Mouse (Mus musculus): ENCODE measurements around the gene Nicn1.

GRCm38 (mm10) chr9:108305629-108306520, 15.6 kb downstream of the Nicn1 start, which contains the start of the genes Rhoa and Tcta:
- TF ChIP-seq CTCF (IDR thresholded peaks at IDR 0.05; ENCODE audit: extremely low read depth, insufficient read depth, insufficient read length, insufficient replicate concordance): no peak
- TF ChIP-seq POLR2A (IDR thresholded peaks at IDR 0.05; ENCODE audit: low read depth, low read length): peak; percentile 93
